Mouse (Mus musculus) yolk sac, embryonic 10.5 days (tissue): ENCODE measurements around the gene Ptpn21.

Source experiments
- DNase-seq: peaks from one replicate; pipeline ENCODE4 v3.0.0-alpha.2; 2017; ENCODE audit warnings: low spot score

Ptpn21 gene

GRCm38 (mm10) chr12:98724224-98724623, 13.0 kb downstream of the Ptpn21 start:
- DNase-seq: no peak

DNA sequence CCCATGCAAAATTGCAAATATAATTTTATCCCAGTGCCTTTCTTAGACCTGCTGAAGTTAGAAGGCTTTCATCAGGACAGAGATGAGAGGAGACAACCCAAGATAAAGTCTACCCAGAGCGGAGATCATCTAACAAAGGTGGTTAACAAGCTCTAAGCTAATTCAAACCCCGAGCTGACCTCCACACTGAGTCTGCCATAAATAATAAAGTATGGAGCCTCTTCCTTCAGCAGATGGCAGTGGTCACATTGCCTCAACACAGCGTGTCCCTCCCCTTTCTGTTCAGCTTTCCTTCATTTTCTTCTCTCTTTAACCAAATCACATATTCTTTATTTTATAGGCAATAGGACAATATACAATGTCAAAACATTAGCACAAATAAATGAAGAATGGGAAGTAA, 16.2 kb downstream of the Ptpn21 start:
- no peak for DNase-seq

- no peak for DNase-seq
These were observed 16.6 kb downstream of the Ptpn21 start for GRCm38 (mm10) chr12:98720628-98721027.

DNA sequence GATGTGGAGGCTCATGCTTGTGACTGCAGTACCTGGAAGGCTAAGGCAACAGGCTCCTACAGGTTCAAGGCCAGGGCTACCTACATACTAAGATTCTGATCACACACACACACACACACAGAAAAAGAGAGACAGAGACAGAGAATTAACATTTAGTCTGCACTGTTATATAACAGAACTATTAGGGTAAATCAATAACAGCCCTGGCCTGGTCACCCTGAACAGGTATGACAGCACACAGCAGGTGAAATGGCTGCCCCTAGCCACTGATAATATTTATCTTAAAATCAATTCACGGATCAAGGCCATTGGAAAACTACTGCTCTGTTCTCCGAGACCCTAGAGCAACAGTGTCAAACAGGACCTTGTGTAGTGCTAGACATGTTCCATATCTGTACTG, 21.1 kb downstream of the Ptpn21 start:
- no peak for DNase-seq

GRCm38 (mm10) chr12:98714757-98715156, 22.4 kb downstream of the Ptpn21 start:
- peak; percentile 87 for DNase-seq

GRCm38 (mm10) chr12:98713621-98714103, 23.5 kb downstream of the Ptpn21 start:
- peak; percentile 62 for DNase-seq

- no peak for DNase-seq
These were observed 24.4 kb downstream of the Ptpn21 start for GRCm38 (mm10) chr12:98712819-98713218.

GRCm38 (mm10) chr12:98703961-98704360, 33.2 kb downstream of the Ptpn21 start:
- DNase-seq: no peak

DNA sequence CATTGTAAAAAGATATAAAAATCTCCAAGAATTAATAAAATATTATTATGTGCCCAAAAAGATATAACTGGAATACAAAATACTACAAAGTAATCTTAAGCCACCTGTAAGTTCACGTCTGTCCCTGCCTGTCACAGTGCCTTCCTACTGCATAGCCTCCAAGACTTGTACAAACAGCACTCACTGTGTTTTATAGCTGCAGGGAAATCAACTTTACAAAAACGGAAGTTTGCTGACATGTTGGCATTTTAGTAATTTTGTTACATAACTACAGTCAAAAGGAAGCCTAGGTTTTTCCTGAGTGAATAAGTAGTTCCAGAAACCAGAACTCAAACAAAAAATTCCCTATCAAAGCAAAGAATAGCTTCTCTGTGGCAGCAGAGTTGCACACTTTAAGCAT, 33.7 kb downstream of the Ptpn21 start:
- no peak for DNase-seq

- DNase-seq: no peak
These were observed 35.6 kb downstream of the Ptpn21 start for GRCm38 (mm10) chr12:98701564-98701963.

- DNase-seq: no peak
These were observed 40.0 kb downstream of the Ptpn21 start for GRCm38 (mm10) chr12:98697202-98697601.

DNA sequence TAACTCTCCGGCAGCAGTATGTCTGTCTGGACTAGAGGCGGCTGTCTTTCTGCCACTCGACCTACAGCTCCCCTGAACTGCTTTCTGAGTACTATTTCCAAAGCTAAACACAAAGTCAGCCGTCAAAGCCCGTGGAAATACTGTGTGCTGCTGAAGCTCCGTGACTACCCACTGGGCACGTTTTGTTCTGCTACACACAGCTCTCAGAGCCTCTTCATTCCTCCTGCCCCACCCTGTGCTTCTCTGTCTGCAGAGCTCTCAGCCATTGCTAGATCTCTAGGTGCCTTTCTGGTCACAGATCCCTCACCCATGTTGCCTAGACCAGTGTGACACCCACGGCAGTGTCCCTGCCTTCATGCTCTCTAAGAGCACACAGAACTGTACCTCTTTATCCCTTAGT, 47.0 kb downstream of the Ptpn21 start:
- DNase-seq: no peak

DNA sequence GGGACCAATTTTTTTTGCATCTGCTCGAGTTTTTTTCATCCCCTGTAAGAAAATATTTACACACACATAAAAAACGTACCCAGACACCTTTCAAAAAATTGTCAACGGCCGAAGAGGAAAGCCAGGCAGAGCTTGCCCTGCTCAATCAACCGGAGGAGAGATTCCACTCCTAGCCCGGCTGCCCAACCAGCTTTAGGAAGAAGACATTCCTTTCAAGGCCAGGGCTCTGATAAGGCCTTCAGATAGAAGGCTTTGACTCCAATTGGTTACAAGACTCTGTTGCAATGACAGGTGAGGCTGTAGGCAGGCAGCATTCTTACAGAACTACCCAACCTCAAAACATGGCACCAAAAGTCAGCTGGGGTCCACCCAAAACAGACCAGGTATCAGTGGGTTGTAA, 53.6 kb downstream of the Ptpn21 start:
- DNase-seq: peak; percentile 36

GRCm38 (mm10) chr12:98683171-98683570, 54.0 kb downstream of the Ptpn21 start:
- no peak for DNase-seq

DNA sequence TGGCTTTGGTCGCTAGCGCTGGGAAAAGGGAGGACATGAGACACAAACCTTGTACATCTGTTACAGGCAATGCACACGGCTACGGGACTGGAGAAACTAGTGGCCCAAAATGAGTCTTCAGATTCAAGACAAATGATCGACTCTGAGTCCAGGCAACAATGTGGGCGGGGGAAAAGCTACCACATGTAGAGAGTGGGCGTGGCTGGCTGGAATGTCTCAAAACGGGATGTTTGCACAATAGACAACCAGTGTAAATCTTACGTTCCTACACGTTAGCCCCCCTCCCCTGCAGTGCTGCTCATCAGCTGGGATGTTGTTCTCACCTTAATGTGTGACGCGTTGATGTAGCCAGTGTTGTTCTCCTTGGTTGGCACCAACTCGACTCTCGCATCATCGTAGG, 55.0 kb downstream of the Ptpn21 start:
- DNase-seq: no peak

DNA sequence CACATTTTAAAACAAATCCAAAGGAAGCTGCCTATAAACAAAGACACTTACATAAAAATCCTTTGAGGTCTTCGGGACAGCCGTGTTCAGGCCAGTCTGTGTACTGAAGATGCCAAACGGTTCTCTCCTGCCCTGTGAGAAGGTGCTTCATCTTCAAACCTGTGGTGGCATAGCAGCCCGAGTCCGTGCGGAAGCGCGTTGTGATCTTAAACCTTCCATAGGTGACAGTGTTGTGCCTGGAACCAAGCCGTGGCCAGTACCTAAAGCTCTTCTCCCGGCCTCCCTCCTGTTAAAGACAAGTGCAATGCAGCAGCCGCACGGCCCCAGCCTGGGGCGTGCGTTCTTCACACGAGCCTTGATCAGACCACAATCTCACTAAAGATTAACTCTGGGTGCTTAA, 57.3 kb downstream of the Ptpn21 start:
- DNase-seq: peak; percentile 37

DNA sequence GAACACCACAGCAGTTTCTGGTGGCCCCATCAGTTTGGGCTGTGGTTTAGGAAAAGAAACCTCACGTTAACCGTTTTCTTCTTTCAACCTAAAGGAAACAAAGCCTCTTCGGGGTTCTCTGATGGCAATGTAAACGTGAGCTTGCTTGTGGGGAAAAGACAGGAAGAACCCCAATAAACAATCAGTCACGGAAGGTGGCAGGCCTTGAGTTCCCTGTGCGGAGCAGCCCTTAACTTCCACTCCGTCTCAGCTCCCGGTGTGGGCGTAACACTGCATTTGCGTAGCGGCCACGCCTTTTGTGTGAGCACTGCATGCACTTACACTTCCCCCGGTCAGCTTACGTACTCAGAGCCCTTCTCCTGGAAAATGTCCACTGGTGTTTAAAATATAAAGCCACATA, 59.9 kb downstream of the Ptpn21 start:
- no peak for DNase-seq

DNA sequence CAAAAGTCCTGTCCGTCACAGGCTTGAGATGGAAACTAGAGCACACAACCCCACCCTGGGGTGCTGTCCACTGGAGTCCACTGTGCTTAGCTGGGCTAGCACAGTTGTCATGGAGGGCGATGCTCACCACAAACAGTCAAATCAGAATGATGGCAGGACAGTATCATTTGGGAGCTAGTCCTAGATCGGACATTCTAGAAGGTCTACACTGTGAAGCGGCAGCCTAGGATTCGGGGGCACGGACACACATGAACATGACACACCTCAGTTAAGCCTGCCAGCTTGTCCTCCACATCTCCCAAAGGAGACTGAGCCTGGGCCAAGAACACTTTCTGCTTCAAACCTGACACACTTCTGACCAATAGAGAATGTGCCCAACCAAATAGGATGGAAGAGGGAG, 60.3 kb downstream of the Ptpn21 start:
- no peak for DNase-seq

DNA sequence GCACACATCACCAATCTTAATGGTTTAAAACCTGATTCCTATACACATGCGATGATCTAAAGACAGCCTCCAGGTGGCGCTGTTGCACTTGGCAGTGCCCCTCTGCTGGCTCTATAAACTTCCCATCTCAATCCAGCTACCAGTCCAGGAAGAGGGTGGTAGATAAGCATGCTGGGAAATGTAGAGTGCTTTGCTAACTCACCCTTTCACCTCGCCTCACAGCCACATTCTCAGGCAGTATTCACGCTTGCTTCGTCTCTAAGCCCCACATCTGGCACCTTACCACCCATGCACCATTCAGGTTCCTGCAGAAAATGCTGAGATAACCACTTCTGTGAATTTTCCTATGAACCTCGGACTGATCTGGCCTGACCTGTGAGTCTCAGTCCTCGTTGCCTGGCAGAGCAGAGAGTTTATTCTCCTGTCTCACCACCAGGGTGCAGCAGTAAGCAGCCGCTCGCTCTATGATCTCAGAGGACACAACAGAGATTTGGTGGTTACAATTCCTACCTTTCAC, 62.5 kb downstream of the Ptpn21 start:
- peak; percentile 80 for DNase-seq

DNA sequence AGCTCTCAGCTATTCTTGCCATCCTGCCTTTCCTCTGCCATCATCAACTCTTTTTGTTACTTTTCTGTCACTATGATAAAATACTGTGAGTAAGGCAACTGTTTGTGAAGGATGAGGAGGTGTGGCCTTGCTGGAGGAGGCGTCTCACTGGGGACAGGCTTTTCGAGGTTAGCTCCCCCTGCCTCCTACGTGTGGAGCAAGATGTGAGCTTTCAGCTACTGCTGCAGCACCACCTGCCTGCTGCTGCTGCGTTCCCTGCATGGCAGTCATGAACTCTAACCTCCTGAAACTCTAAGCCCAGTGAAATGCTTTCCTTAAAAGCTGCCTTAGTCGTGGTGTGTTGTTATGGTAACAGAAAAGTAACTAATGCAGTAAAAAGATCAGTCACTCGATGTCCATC, 63.3 kb downstream of the Ptpn21 start:
- no peak for DNase-seq

GRCm38 (mm10) chr12:98670429-98670828, 66.8 kb downstream of the Ptpn21 start:
- no peak for DNase-seq

DNA sequence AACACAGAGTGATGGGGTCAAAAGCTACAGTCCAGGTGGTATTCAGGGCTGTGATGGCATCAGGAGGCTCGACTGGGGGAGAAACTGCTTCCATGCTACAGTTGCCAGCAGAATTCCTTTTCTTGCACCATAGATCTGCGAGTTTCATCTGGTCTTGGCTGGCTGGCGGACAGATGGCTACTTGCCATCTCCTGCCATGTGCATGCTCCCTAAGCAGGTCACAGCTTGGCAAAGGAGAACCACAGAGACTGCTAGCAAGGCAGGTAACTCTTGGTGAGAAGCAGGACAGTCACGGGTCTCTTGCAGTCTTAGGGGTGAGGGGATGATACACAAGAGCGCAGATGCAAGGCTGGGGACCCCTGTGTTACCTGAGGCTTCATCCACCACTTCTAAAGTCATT, 67.3 kb downstream of the Ptpn21 start:
- DNase-seq: no peak

- no peak for DNase-seq
These were observed 68.1 kb downstream of the Ptpn21 start for GRCm38 (mm10) chr12:98669086-98669485.

DNA sequence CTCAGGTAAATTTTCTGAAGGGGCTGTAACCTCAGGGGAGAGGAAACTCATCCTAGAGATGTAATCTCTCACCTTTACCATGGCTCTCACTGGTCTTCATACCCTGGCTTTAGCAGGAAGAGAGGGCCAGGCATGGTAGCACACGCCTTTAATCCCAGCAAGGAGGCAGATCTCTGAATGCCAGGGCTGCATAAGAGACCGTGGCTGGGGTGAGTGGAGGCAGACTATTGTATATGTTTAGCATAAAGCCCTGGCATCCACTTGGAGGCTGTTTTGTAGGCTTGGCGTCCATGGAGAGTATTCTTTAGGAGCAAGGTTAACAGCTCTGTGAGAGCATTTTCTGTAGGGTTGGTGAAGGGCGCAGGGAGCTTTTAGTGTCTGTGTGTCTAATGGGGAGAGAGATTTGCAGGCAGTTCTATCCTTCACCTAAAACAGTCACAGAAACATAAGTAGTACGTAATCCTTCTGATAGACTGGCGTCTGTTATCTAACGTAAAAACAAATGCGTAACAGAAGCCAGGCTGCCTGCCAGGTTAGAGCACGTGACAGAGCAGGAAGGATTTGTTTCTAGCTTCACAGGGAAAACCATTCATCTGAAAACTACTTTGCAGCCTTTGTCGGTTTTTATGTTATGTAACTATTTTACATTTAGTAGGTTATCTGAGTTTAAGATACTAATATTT, 68.9 kb downstream of the Ptpn21 start:
- no peak for DNase-seq
